Mouse (Mus musculus) limb, embryonic 14.5 days (tissue): ENCODE measurements around the gene Peli3. TPM values are rescaled to one million over a fixed set of nuclear protein-coding genes. Genes with fewer than 3 reads are reported as not detected.

Experiments
- ATAC-seq: fragments of 200-750 bp; cut with Nextera tagmentation; 2 replicates; pipeline ENCODE4 v1.8.0; 2017; ENCODE audit warnings: low read depth, moderate number of reproducible peaks, moderate TSS enrichment; ENCODE audit not compliant: low FRiP score
- DNase-seq: peaks from one replicate; pipeline ENCODE4 v3.0.0-alpha.2; 2015; ENCODE audit warnings: low spot score
- H3K27ac ChIP-seq: fragments of 300-500 bp; sonication (generic); replicated peaks from 2 replicates; pipeline ENCODE4 v1.5.1; 2014; ENCODE audit warnings: low read depth, mild to moderate bottlenecking, low read length, moderate library complexity, mixed read lengths
- H3K27me3 ChIP-seq: fragments of 300-500 bp; sonication (generic); 2 replicates; pipeline ENCODE4 v1.6.1; 2014; ENCODE audit warnings: low read length, mixed read lengths; ENCODE audit not compliant: control insufficient read depth, insufficient read depth
- H3K36me3 ChIP-seq: fragments of 300-500 bp; sonication (generic); 2 replicates; pipeline ENCODE4 v1.6.1; 2014; ENCODE audit warnings: mild to moderate bottlenecking, low read length, moderate library complexity, mixed read lengths; ENCODE audit not compliant: control insufficient read depth, insufficient read depth
- H3K4me1 ChIP-seq: fragments of 300-500 bp; sonication (generic); 2 replicates; pipeline ENCODE4 v1.6.1; 2014; ENCODE audit warnings: antibody characterized with exemption, low read length, mixed read lengths; ENCODE audit not compliant: control insufficient read depth, insufficient read depth
- H3K4me2 ChIP-seq: fragments of 300-500 bp; sonication (generic); replicated peaks from 2 replicates; pipeline ENCODE4 v1.6.1; 2014; ENCODE audit warnings: low read depth, mild to moderate bottlenecking, low read length, moderate library complexity; ENCODE audit not compliant: severe bottlenecking
- H3K4me3 ChIP-seq: fragments of 300-500 bp; sonication (generic); replicated peaks from 2 replicates; pipeline ENCODE4 v1.5.1; 2014; ENCODE audit warnings: low read length
- H3K9ac ChIP-seq: fragments of 300-500 bp; sonication (generic); 2 replicates; pipeline ENCODE4 v1.6.1; 2014; ENCODE audit warnings: mild to moderate bottlenecking, low read depth, low read length, moderate library complexity; ENCODE audit not compliant: severe bottlenecking
- H3K9me3 ChIP-seq: fragments of 300-500 bp; sonication (generic); 2 replicates; pipeline ENCODE4 v1.6.1; 2016; ENCODE audit warnings: low read length; ENCODE audit not compliant: control insufficient read depth
- POLR2A ChIP-seq: fragments of 200-500 bp; IDR thresholded peaks from 2 replicates; pipeline ENCODE4 v1.8.0; 2012; ENCODE audit warnings: inconsistent platforms, mild to moderate bottlenecking, moderate library complexity, borderline replicate concordance; ENCODE audit not compliant: insufficient read depth, insufficient read length; ENCODE audit errors: extremely low read depth
- WGBS: fragments of 180-500 bp; shearing (Covaris S2); extraction: QIAGEN DNeasy Blood & Tissue Kit; methylation state at CpG from one replicate; pipeline ENCODE4 v1.1.7; 2014; 5-methylcytosine and 5-hydroxymethylcytosine counted together
- polyA plus RNA-seq, 2 experiments: library from polyadenylated mRNA; depleted of rRNA in 1 of 2; stranded (reverse) in 1 of 2; unstranded in 1 of 2; fragments of >200 nt; fragmentation: Nextera tagmentation in 1 of 2; extraction: Ambion mirVana in 1 of 2; gene quantifications; 2 replicates each; pipeline versions ENCODE4 v1.2.1 to v1.2.3; 2012 to 2014

Peli3 gene
- 2.7 and 5.1 TPM in 2 replicates for polyA plus RNA-seq (2012; rRNA removed)
- polyA plus RNA-seq (2014; fragmentation: Nextera tagmentation; extraction: Ambion mirVana): 1.8 and 2.5 TPM in 2 replicates

GRCm38 (mm10) chr19:4942551-4943252 lies at the start of gene Peli3:
TSS of gene Peli3 (minus strand) at chr19:4943127.
- DNase-seq (peak; percentile 70), ATAC-seq (peak; percentile 98)
- H3K4me1 ChIP-seq: peaks cover 9% of the 10 kb centered on the region
- peak within 1 kb of the TSS; percentile 87 for H3K4me2 ChIP-seq
- no peaks in the 10 kb centered on the region for H3K27me3 ChIP-seq
- H3K4me3 ChIP-seq: peak within 1 kb of the TSS; percentile 67
- peak within 1 kb of the TSS; percentile 66 for H3K9ac ChIP-seq
- no peaks in the 10 kb centered on the region for H3K36me3 ChIP-seq
- H3K9me3 ChIP-seq: no peaks in the 10 kb centered on the region
- WGBS: 1% methylated on average over 39 of the region's 55 CpGs
- TF ChIP-seq POLR2A: no peak
- H3K27ac ChIP-seq: no peak within 1 kb of the TSS

- DNase-seq (peak; percentile 24), ATAC-seq (no peak)
- no peak overlapping the region for H3K4me2 ChIP-seq
- no peak overlapping the region for H3K4me3 ChIP-seq
- no peaks in the 10 kb centered on the region for H3K4me1 ChIP-seq
- H3K27ac ChIP-seq: no peak overlapping the region
- no peaks in the 10 kb centered on the region for H3K36me3 ChIP-seq
- H3K27me3 ChIP-seq: peaks cover 36% of the 10 kb centered on the region
- H3K9me3 ChIP-seq: no peaks in the 10 kb centered on the region
- no peak overlapping the region for H3K9ac ChIP-seq
- WGBS: 18% methylated on average over 8 of the region's 8 CpGs
- TF ChIP-seq POLR2A: no peak
Measured at GRCm38 (mm10) chr19:4992371-4992770, 49.4 kb upstream of the Peli3 start.

GRCm38 (mm10) chr19:4990716-4991115 lies 47.8 kb upstream of the Peli3 start:
- Histone ChIP-seq H3K9me3 (no peaks in the 10 kb centered on the region), H3K4me2 (no peak overlapping the region), H3K9ac (no peak overlapping the region), H3K4me1 (no peaks in the 10 kb centered on the region), H3K27ac (no peak overlapping the region), H3K36me3 (no peaks in the 10 kb centered on the region), H3K27me3 (peaks cover 36% of the 10 kb centered on the region), H3K4me3 (no peak overlapping the region)
- DNase-seq: no peak
- ATAC-seq: no peak
- WGBS: 0% methylated on average over 19 of the region's 22 CpGs
- TF ChIP-seq POLR2A: no peak

- Histone ChIP-seq H3K4me1 (no peaks in the 10 kb centered on the region), H3K4me2 (no peak within 1 kb of the TSS), H3K4me3 (no peak within 1 kb of the TSS), H3K9me3 (no peaks in the 10 kb centered on the region), H3K36me3 (no peaks in the 10 kb centered on the region), H3K27me3 (peaks cover 36% of the 10 kb centered on the region), H3K27ac (no peak within 1 kb of the TSS), H3K9ac (no peak within 1 kb of the TSS)
- WGBS: 19% methylated on average over 4 of the region's 4 CpGs
- no peak for TF ChIP-seq POLR2A
- DNase-seq: no peak
- no peak for ATAC-seq
Measured at GRCm38 (mm10) chr19:4990256-4990625, 47.3 kb upstream of the Peli3 start, which contains the start of gene Npas4. TSS of gene Npas4 (minus strand) at chr19:4990316.

GRCm38 (mm10) chr19:4989434-4990255 lies 46.7 kb upstream of the Peli3 start:
- no peak overlapping the region for H3K4me3 ChIP-seq
- ATAC-seq (no peak), DNase-seq (no peak)
- H3K27ac ChIP-seq: no peak overlapping the region
- no peak overlapping the region for H3K4me2 ChIP-seq
- no peak for TF ChIP-seq POLR2A
- H3K9ac ChIP-seq: no peak overlapping the region
- no peaks in the 10 kb centered on the region for H3K9me3 ChIP-seq
- peaks cover 42% of the 10 kb centered on the region for H3K27me3 ChIP-seq
- WGBS: 18% methylated on average over 46 of the region's 47 CpGs
- H3K36me3 ChIP-seq: no peaks in the 10 kb centered on the region
- no peaks in the 10 kb centered on the region for H3K4me1 ChIP-seq
